Mouse (Mus musculus): ENCODE results near the gene Daxx.

GRCm38 (mm10) chr17:33931947-33932346 lies 22.7 kb downstream of the Daxx start:
- no peak for TF ChIP-seq CTCF (IDR thresholded peaks at IDR 0.05; ENCODE audit: low read depth)
- no peak for TF ChIP-seq EP300 (IDR thresholded peaks at IDR 0.05; ENCODE audit: low read depth)
